Comparison of ENCODE assay signal across 21 mouse cellular contexts in genomic region chr3:110452470-110452869, GRCm38 (mm10).
A peak's percentile ranks its signal among the peaks of the same experiment; 100 is the strongest.
DNase-seq lines count a peak whose midpoint lies in the region; ATAC-seq and TF ChIP-seq lines count a peak whose summit lies in the region.
"Had no signal": no experiment of that assay in that cellular context is flagged by ENCODE, and none has a peak within 500 bp of the region (broad histone marks: within the 10 kb centered on the region; RNA-seq: fewer than 3 reads in every experiment).

No protein-coding gene starts in this region.

- no peak overlapping the region for H3K4me3 ChIP-seq in forebrain, embryonic 13.5 days
- no peak overlapping the region for H3K4me3 ChIP-seq in forebrain, embryonic 10.5 days
- H3K4me3 ChIP-seq in lung, embryonic 14.5 days (ENCODE audit: low read depth, low read length), result no peak overlapping the region
- H3K4me3 ChIP-seq in neural tube, embryonic 13.5 days, result no peak overlapping the region
- no peak overlapping the region for H3K4me3 ChIP-seq in forebrain, postnatal 0 days (ENCODE audit: low read depth, low read length)
- H3K4me3 ChIP-seq: embryonic facial prominence, embryonic 12.5 days; heart, embryonic 13.5 days had no signal

- no peaks in the 10 kb centered on the region for H3K27me3 ChIP-seq in forebrain, embryonic 13.5 days
- H3K27me3 ChIP-seq in forebrain, embryonic 10.5 days (ENCODE audit: poor library complexity, severe bottlenecking), result no peaks in the 10 kb centered on the region
- no peaks in the 10 kb centered on the region for H3K27me3 ChIP-seq in lung, embryonic 14.5 days (ENCODE audit: insufficient read depth, low read length)
- H3K27me3 ChIP-seq in neural tube, embryonic 13.5 days, result no peaks in the 10 kb centered on the region
- no peaks in the 10 kb centered on the region for H3K27me3 ChIP-seq in forebrain, postnatal 0 days (ENCODE audit: insufficient read depth, low read length)
- H3K27me3 ChIP-seq: CH12.LX; embryonic facial prominence, embryonic 12.5 days; heart, embryonic 13.5 days had no signal

- H3K36me3 ChIP-seq in forebrain, embryonic 13.5 days (ENCODE audit: poor library complexity, severe bottlenecking), result no peaks in the 10 kb centered on the region
- H3K36me3 ChIP-seq in forebrain, embryonic 10.5 days (replicated peaks), result no peaks in the 10 kb centered on the region
- H3K36me3 ChIP-seq in lung, embryonic 14.5 days (ENCODE audit: insufficient read depth), result no peaks in the 10 kb centered on the region
- no peaks in the 10 kb centered on the region for H3K36me3 ChIP-seq in neural tube, embryonic 13.5 days
- H3K36me3 ChIP-seq in forebrain, postnatal 0 days (ENCODE audit: insufficient read depth), result no peaks in the 10 kb centered on the region
- H3K36me3 ChIP-seq: embryonic facial prominence, embryonic 12.5 days; heart, embryonic 13.5 days had no signal

- 77% methylated on average over 7 of the region's 7 CpGs for WGBS in forebrain, embryonic 13.5 days
- WGBS in forebrain, embryonic 10.5 days, result 89% methylated on average over 7 of the region's 7 CpGs
- WGBS in lung, embryonic 14.5 days, result 37% methylated on average over 7 of the region's 7 CpGs
- 60% methylated on average over 7 of the region's 7 CpGs for WGBS in neural tube, embryonic 13.5 days
- 65% methylated on average over 7 of the region's 7 CpGs for WGBS in forebrain, postnatal 0 days

- no peak for TF ChIP-seq CTCF in lung, embryonic 14.5 days (IDR thresholded peaks at IDR 0.05; ENCODE audit: low read depth)
- TF ChIP-seq CTCF in forebrain, postnatal 0 days (IDR thresholded peaks at IDR 0.05; ENCODE audit: low read depth), result no peak

- no peak overlapping the region for H3K9ac ChIP-seq in forebrain, embryonic 13.5 days
- no peak overlapping the region for H3K9ac ChIP-seq in lung, embryonic 14.5 days
- H3K9ac ChIP-seq in neural tube, embryonic 13.5 days, result no peak overlapping the region
- no peak overlapping the region for H3K9ac ChIP-seq in forebrain, postnatal 0 days
- H3K9ac ChIP-seq: embryonic facial prominence, embryonic 12.5 days; heart, embryonic 13.5 days had no signal

- H3K27ac ChIP-seq in forebrain, embryonic 13.5 days, result no peak overlapping the region
- no peak overlapping the region for H3K27ac ChIP-seq in forebrain, embryonic 10.5 days
- no peak overlapping the region for H3K27ac ChIP-seq in lung, embryonic 14.5 days (ENCODE audit: low read depth)
- no peak overlapping the region for H3K27ac ChIP-seq in neural tube, embryonic 13.5 days (replicated peaks)
- no peak overlapping the region for H3K27ac ChIP-seq in forebrain, postnatal 0 days (ENCODE audit: low read depth, low read length)
- H3K27ac ChIP-seq: embryonic facial prominence, embryonic 12.5 days; heart, embryonic 13.5 days had no signal

- no peaks in the 10 kb centered on the region for H3K4me1 ChIP-seq in forebrain, embryonic 13.5 days
- no peaks in the 10 kb centered on the region for H3K4me1 ChIP-seq in forebrain, embryonic 10.5 days
- H3K4me1 ChIP-seq in lung, embryonic 14.5 days (ENCODE audit: insufficient read depth), result no peaks in the 10 kb centered on the region
- peaks cover 4% of the 10 kb centered on the region for H3K4me1 ChIP-seq in neural tube, embryonic 13.5 days (replicated peaks)
- no peaks in the 10 kb centered on the region for H3K4me1 ChIP-seq in forebrain, postnatal 0 days (ENCODE audit: insufficient read depth)
- H3K4me1 ChIP-seq: embryonic facial prominence, embryonic 12.5 days; heart, embryonic 13.5 days had no signal

- no peaks in the 10 kb centered on the region for H3K9me3 ChIP-seq in forebrain, embryonic 13.5 days (replicated peaks)
- no peaks in the 10 kb centered on the region for H3K9me3 ChIP-seq in forebrain, embryonic 10.5 days
- H3K9me3 ChIP-seq in lung, embryonic 14.5 days (ENCODE audit: low read depth, low read length), result no peaks in the 10 kb centered on the region
- no peaks in the 10 kb centered on the region for H3K9me3 ChIP-seq in neural tube, embryonic 13.5 days
- no peaks in the 10 kb centered on the region for H3K9me3 ChIP-seq in forebrain, postnatal 0 days (ENCODE audit: low read length)
- H3K9me3 ChIP-seq: embryonic facial prominence, embryonic 12.5 days; heart, embryonic 13.5 days had no signal

- DNase-seq in forebrain, embryonic 10.5 days (ENCODE audit: extremely low spot score, low spot score), result no peak
- DNase-seq in lung, embryonic 14.5 days, result peak; percentile 8
- no peak for DNase-seq in lung, adult 18-20 months
- no peak for DNase-seq in neural tube, embryonic 10.5 days (ENCODE audit: extremely low spot score, low spot score)
- peak; percentile 7 for DNase-seq in forebrain, postnatal 0 days
- no peak for DNase-seq in cerebellum, postnatal 10 days
- DNase-seq: adrenal gland, postnatal 25 days; cerebellum, adult 11 months; cerebellum, adult 8-10 months; cerebellum, postnatal 25 days; gastrocnemius, postnatal 36 days; heart, adult 11 months; heart, postnatal 36 days had no signal

- H3K4me2 ChIP-seq in forebrain, embryonic 13.5 days, result no peak overlapping the region
- H3K4me2 ChIP-seq in lung, embryonic 14.5 days, result no peak overlapping the region
- H3K4me2 ChIP-seq in neural tube, embryonic 13.5 days, result no peak overlapping the region
- no peak overlapping the region for H3K4me2 ChIP-seq in forebrain, postnatal 0 days (ENCODE audit: low read depth)
- H3K4me2 ChIP-seq: embryonic facial prominence, embryonic 12.5 days; heart, embryonic 13.5 days had no signal

- peak; percentile 45; the same call in 1 of the 2 replicates for ATAC-seq in forebrain, embryonic 13.5 days
- ATAC-seq in lung, embryonic 14.5 days (ENCODE audit: insufficient read depth), result no peak
- peak; percentile 67; the same call in 1 of the 2 replicates for ATAC-seq in neural tube, embryonic 13.5 days (ENCODE audit: low read depth)
- ATAC-seq in forebrain, postnatal 0 days, result peak; percentile 65
- ATAC-seq: activated CD4-positive, CD25-positive, alpha-beta regulatory T cell, adult 4 months; intestine, embryonic 16.5 days; Patski had no signal

Comparison
In these comparisons a context has a peak if more than half of its experiments do, and no peak if none do; other contexts are left out.
1. DNase-seq: peak in lung, embryonic 14.5 days (single experiment) and forebrain, postnatal 0 days (single experiment); none in forebrain, embryonic 10.5 days (single experiment), lung, adult 18-20 months (0 of 2), neural tube, embryonic 10.5 days (single experiment) and cerebellum, postnatal 10 days (0 of 2).